Mouse (Mus musculus) midbrain, postnatal 0 days (tissue): ENCODE results near the gene Psrc1. TPM values are rescaled to one million over a fixed set of nuclear protein-coding genes. Genes with fewer than 3 reads are reported as not detected.

Experiments
- ATAC-seq: fragments of 200-750 bp; cut with Nextera tagmentation; 2 replicates; pipeline ENCODE4 v1.8.0; 2017; ENCODE audit warnings: moderate number of reproducible peaks, mild to moderate bottlenecking, moderate TSS enrichment, moderate library complexity; ENCODE audit not compliant: low FRiP score
- DNase-seq: peaks from one replicate; pipeline ENCODE4 v3.0.0-alpha.2; 2015; ENCODE audit warnings: low spot score
- H3K27ac ChIP-seq: fragments of 300-500 bp; sonication (generic); 2 replicates; pipeline ENCODE4 v1.5.1; 2014; ENCODE audit warnings: low read depth, mild to moderate bottlenecking, low read length, mixed read lengths
- H3K27me3 ChIP-seq: fragments of 300-500 bp; sonication (generic); 2 replicates; pipeline ENCODE4 v1.6.1; 2014; ENCODE audit warnings: low read length, control low read depth, mixed read lengths; ENCODE audit not compliant: insufficient read depth
- H3K36me3 ChIP-seq: fragments of 300-500 bp; sonication (generic); 2 replicates; pipeline ENCODE4 v1.6.1; 2014; ENCODE audit warnings: low read length, control low read depth, mixed read lengths; ENCODE audit not compliant: insufficient read depth
- H3K4me1 ChIP-seq: fragments of 300-500 bp; sonication (generic); 2 replicates; pipeline ENCODE4 v1.6.1; 2014; ENCODE audit warnings: mild to moderate bottlenecking, control low read depth, antibody characterized with exemption, low read length, mixed read lengths; ENCODE audit not compliant: insufficient read depth
- H3K4me2 ChIP-seq: fragments of 300-500 bp; sonication (generic); 2 replicates; pipeline ENCODE4 v1.6.1; 2014; ENCODE audit warnings: low read depth, mild to moderate bottlenecking, low read length, mixed read lengths; ENCODE audit not compliant: poor library complexity, severe bottlenecking
- H3K4me3 ChIP-seq: fragments of 300-500 bp; sonication (generic); 2 replicates; pipeline ENCODE4 v1.5.1; 2014; ENCODE audit warnings: low read depth, mild to moderate bottlenecking, low read length, moderate library complexity
- H3K9ac ChIP-seq: fragments of 300-500 bp; sonication (generic); replicated peaks from 2 replicates; pipeline ENCODE4 v1.6.1; 2014; ENCODE audit warnings: mild to moderate bottlenecking, low read length, moderate library complexity, mixed read lengths; ENCODE audit not compliant: poor library complexity, severe bottlenecking
- H3K9me3 ChIP-seq: fragments of 300-500 bp; sonication (generic); 2 replicates; pipeline ENCODE4 v1.6.1; 2016; ENCODE audit warnings: low read length, control low read depth
- CTCF ChIP-seq: IDR thresholded peaks from 2 replicates; pipeline ENCODE4 v1.5.1; 2016; ENCODE audit warnings: antibody characterized with exemption, mild to moderate bottlenecking
- WGBS: fragments of 180-500 bp; shearing (Covaris S2); extraction: QIAGEN DNeasy Blood & Tissue Kit; methylation state at CpG from one replicate; pipeline ENCODE4 v1.1.7; 2014; 5-methylcytosine and 5-hydroxymethylcytosine counted together
- polyA plus RNA-seq: library from polyadenylated mRNA; unstranded; fragments of >200 nt; fragmentation: Nextera tagmentation; extraction: Ambion mirVana; gene quantifications from 2 replicates; pipeline ENCODE4 v1.2.1, GENCODE M21; 2015
- total RNA-seq: library from RNA; depleted of rRNA; stranded (reverse); fragments of >200 nt; gene quantifications from 2 replicates; pipeline ENCODE4 v1.2.3, GENCODE M21; 2014; rRNA removed

Gene Psrc1
- total RNA-seq: 4.8 and 5.6 TPM in 2 replicates
- polyA plus RNA-seq: 1.8 and 3.2 TPM in 2 replicates

DNA sequence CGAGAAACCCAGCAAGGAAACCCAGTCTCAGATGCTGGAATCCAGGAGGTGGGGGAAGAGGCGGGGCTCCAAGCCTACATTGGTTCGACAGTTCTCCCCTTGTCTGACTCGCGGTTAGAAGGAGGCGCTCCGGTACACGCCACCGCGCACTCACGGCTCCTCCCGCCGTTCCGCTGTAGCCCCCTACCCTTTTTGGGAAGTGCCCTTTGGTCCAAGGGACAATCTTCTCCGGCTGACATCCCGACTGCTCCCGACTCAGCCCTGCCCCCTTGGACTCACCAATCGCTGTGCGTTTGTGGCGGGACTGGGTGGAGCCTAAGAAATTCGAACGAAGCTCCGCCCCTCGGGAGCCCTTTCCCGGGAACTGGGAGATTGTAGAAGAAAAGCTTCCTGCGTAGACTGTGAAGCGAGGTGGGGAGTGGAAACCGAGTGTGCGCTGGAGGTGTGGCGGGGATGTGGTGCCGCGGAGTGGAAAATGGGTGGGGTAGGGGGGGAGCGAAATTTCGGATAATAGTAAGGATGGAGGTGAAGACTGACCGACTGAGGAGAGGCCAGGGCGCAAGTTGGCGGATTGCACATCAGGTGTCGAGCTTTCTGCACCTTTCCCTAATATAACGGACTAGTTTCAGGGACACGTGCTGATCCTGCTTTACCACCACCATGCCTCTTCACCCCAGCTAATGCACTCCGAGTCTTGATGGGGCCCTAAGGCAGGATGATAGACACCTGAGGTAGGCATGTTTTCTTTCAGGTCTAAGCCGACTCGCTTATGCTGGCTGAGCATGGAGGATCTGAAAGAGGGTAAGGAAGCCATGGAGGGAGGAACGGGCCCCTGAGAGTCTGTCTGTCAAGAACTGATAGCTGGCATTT, at the start of gene Psrc1:
Gene Psrc1 (plus strand): TSS at position 355 of the 870 bp plus-strand sequence.
- peak within 1 kb of the TSS; percentile 62 for H3K4me3 ChIP-seq
- DNase-seq (peak; percentile 91), ATAC-seq (peak; percentile 88)
- WGBS: under 1% methylated on average over 44 of the region's 44 CpGs
- H3K9ac ChIP-seq: peak within 1 kb of the TSS; percentile 57
- no peak for TF ChIP-seq CTCF
- no peaks in the 10 kb centered on the region for H3K4me1 ChIP-seq
- H3K27me3 ChIP-seq: no peaks in the 10 kb centered on the region
- no peaks in the 10 kb centered on the region for H3K36me3 ChIP-seq
- H3K9me3 ChIP-seq: no peaks in the 10 kb centered on the region
- H3K27ac ChIP-seq: no peak within 1 kb of the TSS
- H3K4me2 ChIP-seq: peak within 1 kb of the TSS; percentile 75

- WGBS: 81% methylated on average over 5 of the region's 5 CpGs
- H3K4me3 ChIP-seq: no peak overlapping the region
- no peaks in the 10 kb centered on the region for H3K27me3 ChIP-seq
- H3K4me1 ChIP-seq: no peaks in the 10 kb centered on the region
- no peak overlapping the region for H3K4me2 ChIP-seq
- peaks cover 59% of the 10 kb centered on the region for H3K36me3 ChIP-seq
- no peak overlapping the region for H3K27ac ChIP-seq
- no peak for TF ChIP-seq CTCF
- DNase-seq: no peak
- no peak overlapping the region for H3K9ac ChIP-seq
- no peaks in the 10 kb centered on the region for H3K9me3 ChIP-seq
- no peak for ATAC-seq
These were observed 46.8 kb upstream of the Psrc1 start for GRCm38 (mm10) chr3:108336878-108337277.

DNA sequence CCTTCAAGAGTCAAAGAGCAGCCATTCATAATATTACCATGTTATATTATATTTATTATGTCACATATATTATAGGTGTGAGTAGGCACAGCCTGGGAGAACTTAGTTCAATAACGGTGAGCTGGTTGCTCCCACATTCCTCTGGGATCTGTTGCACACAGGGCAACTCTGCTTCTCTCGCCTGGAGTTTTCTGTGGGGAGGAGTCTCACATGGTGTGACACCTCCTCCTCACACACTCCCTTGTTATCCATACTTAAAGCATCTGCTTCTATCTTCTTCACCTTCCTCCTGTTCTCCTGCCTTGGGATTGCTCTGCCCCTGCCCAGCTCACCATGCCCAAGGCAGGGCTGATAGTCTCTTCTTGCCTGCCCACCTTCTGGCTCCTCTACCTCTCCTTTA, 42.6 kb upstream of the Psrc1 start:
- no peak for TF ChIP-seq CTCF
- peaks cover 74% of the 10 kb centered on the region for H3K36me3 ChIP-seq

DNA sequence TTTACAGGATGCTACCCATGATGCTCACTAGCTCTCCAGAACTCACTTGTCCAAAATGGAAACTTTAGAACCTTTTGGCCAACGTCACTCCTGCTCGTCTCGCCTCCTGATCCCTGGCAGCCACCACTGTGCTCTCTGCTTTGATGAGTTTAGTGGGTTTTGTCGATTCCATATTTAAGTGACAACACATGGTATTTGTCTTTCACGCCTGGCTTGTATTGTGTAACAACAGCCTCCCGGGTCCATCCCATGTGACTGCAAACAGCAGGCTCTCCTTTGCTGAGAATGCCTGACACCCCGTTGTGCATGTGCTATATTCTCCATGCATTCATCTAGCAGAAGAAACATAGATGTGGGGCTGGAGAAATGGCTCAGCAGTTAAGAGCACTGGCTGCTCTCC, 41.5 kb upstream of the Psrc1 start:
- peaks cover 81% of the 10 kb centered on the region for H3K36me3 ChIP-seq
- no peaks in the 10 kb centered on the region for H3K4me1 ChIP-seq
- no peaks in the 10 kb centered on the region for H3K9me3 ChIP-seq
- H3K27ac ChIP-seq: no peak overlapping the region
- ATAC-seq: no peak
- H3K27me3 ChIP-seq: no peaks in the 10 kb centered on the region
- no peak overlapping the region for H3K4me3 ChIP-seq
- H3K9ac ChIP-seq: no peak overlapping the region
- no peak for DNase-seq
- TF ChIP-seq CTCF: no peak
- H3K4me2 ChIP-seq: no peak overlapping the region
- 82% methylated on average over 7 of the region's 7 CpGs for WGBS

More for the DNA sequence above, 42.6 kb upstream of the Psrc1 start:
- H3K4me3 ChIP-seq: no peak overlapping the region
- no peak for DNase-seq
- WGBS: 92% methylated on average over 2 of the region's 2 CpGs
- no peaks in the 10 kb centered on the region for H3K27me3 ChIP-seq
- no peak for ATAC-seq
- no peaks in the 10 kb centered on the region for H3K4me1 ChIP-seq
- no peak overlapping the region for H3K9ac ChIP-seq
- no peak overlapping the region for H3K27ac ChIP-seq
- no peaks in the 10 kb centered on the region for H3K9me3 ChIP-seq
- no peak overlapping the region for H3K4me2 ChIP-seq

GRCm38 (mm10) chr3:108345855-108346254, 37.8 kb upstream of the Psrc1 start:
- Histone ChIP-seq H3K36me3 (peaks cover 85% of the 10 kb centered on the region), H3K4me3 (no peak overlapping the region), H3K4me2 (no peak overlapping the region), H3K4me1 (no peaks in the 10 kb centered on the region), H3K9me3 (no peaks in the 10 kb centered on the region), H3K9ac (no peak overlapping the region), H3K27me3 (no peaks in the 10 kb centered on the region), H3K27ac (no peak overlapping the region)
- no peak for DNase-seq
- ATAC-seq: no peak
- 91% methylated on average over 7 of the region's 7 CpGs for WGBS
- TF ChIP-seq CTCF: no peak

GRCm38 (mm10) chr3:108348376-108348775, 35.3 kb upstream of the Psrc1 start:
- no peak for DNase-seq
- no peak for ATAC-seq
- 90% methylated on average over 9 of the region's 9 CpGs for WGBS
- no peak overlapping the region for H3K27ac ChIP-seq
- H3K4me3 ChIP-seq: no peak overlapping the region
- TF ChIP-seq CTCF: no peak
- H3K36me3 ChIP-seq: peaks cover 82% of the 10 kb centered on the region
- no peaks in the 10 kb centered on the region for H3K9me3 ChIP-seq
- no peak overlapping the region for H3K4me2 ChIP-seq
- no peaks in the 10 kb centered on the region for H3K27me3 ChIP-seq
- H3K4me1 ChIP-seq: no peaks in the 10 kb centered on the region
- H3K9ac ChIP-seq: no peak overlapping the region
